Mouse (Mus musculus): ENCODE data around the gene Phip. TPM values are rescaled to one million over a fixed set of nuclear protein-coding genes. Genes with fewer than 3 reads are reported as not detected.

Gene Phip
- 10 to 100 TPM; 25.5 to 32.2 (median 30.5) TPM for total RNA-seq (2022)

GRCm38 (mm10) chr9:82975342-82976215, at the start of gene Phip:
Gene Phip (minus strand): TSS chr9:82975516.
- DNase-seq (ENCODE audit: low spot score), result peak; percentile 90

DNA sequence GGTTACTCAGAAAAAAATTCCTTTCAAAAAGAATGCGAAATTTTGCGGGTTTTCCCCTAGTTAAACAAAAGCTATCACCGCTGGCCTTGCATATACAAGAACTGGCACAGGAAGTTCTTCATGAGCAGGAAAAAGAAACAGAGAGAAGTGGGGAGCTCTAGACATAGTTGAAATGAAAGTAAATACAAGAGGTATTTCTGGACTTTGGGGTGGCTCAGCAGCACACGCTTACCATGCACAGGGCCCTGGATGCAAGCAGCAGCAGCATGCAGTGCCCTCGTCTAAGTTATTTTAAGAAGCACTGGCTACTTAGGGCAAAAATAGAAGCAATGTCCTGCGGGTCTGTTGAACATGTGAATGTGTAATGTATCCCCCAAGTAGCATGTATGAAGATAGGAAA, 48.4 kb upstream of the Phip start:
- DNase-seq (ENCODE audit: low spot score), result peak; percentile 21

DNA sequence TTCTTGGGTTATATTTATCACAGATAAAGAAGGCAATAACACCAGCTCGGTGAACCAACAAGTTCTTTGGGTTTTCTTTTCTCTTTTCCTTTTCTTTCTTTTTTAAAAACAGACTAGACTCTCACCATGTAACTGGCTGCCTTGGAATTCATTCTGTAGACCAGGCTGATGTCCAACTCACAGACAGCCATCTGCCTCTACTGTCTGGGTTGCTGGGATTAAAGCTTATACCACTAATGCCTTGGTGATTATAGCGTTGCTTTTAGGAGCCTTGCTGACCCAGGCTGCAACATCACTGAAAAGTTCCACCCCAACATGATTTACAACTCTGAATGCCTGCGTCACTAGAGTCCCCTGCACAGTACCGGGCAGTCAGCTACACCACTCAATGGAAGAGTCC, 39.2 kb upstream of the Phip start:
- DNase-seq (ENCODE audit: low spot score), result no peak

DNA sequence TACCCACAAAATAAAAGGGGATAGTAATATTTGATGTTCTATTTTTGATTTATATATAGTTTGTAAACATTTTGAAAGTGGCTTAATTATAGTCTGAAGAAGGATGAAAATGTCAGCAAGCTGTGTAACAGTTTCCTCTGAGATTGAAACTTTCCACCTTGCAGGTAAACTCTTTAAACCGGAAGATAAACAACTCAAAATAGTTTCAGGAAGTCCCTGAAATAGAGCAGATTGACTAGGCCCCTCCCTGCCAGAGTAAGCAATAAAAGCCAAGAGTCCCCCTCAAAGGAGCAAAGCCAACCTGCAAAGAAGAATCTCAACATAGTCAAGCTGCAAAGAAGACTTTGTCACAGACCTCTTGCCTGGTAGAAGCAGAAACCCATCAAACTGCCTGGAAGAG, 33.0 kb upstream of the Phip start:
- no peak for DNase-seq (ENCODE audit: low spot score)

DNA sequence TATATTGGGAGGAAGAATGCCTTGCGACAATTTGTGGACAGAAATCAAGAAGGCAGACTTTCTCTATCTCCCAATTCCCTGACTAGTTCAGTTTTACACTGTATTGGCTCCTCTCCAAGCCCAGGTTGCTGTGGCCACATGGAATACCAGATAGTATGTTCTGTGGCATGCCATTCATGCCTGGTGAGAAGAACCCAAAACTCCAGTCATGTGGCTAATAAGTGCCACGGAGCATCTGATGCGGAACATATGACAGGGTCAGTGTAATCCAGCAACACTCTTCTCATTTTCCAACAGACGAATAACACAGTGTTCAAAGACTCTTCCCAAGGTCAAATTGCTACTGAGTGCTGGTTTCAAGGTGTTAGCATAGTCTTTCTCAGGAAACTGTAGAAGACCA, 26.0 kb upstream of the Phip start:
- DNase-seq (ENCODE audit: low spot score), result no peak

DNA sequence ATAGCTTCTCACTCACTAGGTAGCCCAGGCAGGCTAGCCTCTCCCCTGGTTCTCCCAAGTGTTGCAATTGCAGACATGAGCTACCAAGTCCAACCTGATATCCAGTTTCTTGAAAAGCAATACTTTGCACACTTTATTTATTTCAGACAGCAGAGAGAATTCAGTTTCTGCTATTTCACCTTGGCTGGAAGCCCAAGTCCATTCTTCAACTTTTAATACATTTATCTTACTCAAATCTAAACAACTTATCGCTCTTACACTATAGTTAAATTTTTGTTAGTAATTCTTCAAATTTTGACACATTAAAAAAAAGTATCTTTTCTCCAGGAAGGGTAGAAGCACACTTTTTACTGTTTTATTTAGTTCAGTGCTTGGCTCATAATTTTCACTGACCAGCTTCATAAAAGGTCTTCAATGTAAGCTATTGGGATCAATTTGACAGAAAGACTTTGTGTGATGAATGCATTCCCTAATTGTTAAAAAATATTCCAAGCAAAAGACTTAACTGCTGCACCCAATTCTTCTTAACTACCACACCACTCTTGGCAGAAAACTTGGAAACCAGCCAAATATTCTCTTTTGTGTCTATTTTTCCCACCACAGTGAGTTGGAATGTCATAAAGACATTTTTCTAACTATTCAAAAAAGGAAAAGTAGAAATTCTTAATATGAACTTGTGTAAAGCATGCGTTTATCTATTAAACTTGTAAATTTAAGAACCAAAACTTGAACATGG, 22.6 kb upstream of the Phip start:
- no peak for DNase-seq (ENCODE audit: low spot score)

DNA sequence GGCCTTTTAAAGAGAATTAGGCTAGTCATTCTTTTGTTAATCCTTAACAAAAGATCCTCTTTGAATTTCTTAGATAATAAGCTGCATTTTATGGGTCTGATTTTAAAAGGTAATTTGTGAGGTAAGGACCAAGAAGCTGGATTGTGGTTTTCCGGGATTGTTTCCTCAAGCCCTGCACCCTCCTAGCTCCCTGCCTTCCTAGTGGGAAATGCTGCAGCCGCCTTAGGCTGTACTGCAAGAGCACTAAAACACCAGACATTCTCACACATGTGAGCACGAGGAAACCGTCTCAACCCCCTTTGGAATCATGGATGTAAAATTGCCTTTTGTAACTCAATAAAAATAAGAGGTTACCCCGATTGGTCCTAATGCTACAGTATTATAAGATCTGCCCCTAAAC, 1.6 kb upstream of the Phip start:
- DNase-seq (ENCODE audit: low spot score), result peak; percentile 35

- DNase-seq (ENCODE audit: low spot score), result peak; percentile 26
These were observed 903 bp upstream of the Phip start for GRCm38 (mm10) chr9:82976219-82976618.

DNA sequence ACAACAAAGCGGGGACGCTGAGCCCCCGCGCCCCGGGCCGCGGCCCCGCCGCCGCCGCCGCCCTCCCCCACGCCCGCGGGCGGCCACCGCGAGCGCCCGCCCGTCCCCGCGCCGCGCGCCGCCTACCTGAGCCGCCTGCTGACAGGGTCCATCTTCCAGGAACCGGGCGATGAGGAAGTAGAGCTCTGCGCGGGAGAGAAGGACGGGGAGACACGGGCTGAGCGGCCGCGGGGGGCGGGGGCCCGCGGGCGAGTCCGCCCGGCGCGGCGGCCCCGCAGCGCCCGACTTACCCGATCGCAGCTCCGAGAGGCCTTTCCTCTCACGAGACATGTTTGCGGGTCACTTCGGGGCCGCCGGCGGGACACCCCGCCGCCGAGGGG, 364 bp downstream of the Phip start:
- no peak for DNase-seq (ENCODE audit: low spot score)

DNA sequence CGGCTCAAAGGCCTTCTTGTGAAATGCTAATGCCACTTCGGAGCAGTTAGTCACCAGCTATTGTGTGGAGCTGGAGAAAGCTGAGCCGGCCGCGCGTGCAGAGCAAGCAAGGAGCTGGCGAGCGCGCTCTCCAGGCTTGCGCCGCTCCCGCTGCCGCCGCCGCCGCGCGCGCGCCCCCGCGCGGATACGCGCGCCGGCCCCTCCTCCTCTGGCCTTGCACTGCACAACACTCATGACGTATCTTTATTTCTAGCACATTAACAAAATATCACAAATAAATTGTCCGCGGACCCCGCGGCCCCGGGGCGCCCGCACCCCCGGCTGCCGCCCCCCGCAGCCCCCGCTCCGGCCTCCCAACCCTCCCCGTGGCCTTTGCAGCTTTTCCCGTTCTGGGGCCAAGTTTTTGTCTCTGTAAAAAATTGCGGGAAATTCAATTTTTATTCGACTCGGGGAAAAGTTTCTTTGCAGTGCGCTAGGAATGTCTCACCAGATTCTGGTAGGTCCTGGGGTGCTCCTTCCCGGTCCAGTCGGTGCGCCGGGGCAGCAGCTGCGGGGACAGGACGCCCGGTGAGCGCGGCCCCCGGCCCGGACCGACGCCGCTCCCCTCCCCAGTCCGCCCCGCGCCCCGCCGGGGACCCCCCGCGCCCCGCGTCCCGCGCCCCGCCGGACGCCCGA, 992 bp downstream of the Phip start:
- peak; percentile 83 for DNase-seq (ENCODE audit: low spot score)

GRCm38 (mm10) chr9:82973321-82973892, 1.9 kb downstream of the Phip start:
- DNase-seq (ENCODE audit: low spot score), result no peak

DNA sequence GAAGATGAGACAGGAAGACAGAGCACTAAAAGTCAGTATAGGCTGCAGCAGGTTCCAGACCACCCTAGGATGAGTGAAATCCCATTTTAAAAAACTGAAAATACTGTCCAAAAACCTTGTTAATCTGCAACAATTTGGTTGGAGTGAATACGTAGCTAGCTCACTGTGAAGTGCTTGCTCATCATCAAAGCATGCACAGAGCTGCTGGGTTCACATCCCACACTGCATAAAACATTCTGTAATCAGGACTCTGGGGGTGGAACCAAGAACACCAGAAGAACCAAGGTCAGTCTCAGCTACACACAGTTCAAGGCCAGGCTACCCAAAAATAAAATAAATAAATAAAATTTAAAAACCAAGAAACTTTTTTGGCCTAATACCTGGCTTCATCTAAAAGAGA, 3.9 kb downstream of the Phip start:
- DNase-seq (ENCODE audit: low spot score), result peak; percentile 24

DNA sequence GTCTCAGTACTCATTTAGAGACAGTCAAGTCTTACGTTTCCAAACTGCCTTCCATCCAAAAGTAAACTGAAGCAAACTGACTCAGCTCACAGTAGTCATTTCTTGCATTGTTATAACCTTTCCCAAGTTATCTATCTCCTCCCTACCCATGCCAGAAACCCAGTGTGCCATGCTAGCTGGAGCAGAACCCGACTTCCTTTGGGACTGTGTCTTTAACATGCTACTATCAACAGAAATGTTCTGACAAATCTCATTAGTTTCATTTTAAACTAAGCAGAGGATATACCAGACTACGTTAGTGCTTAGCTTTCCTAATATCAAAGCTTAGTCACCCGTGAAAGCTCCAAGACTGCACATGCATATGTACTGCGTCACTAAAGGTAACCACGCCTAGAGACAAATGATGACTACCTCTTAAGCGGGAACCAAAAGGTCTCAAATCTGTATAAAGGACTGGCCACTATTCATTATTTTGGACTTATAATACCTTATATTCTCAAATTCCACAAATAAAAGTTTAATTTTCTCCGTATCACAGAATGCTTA, 8.2 kb downstream of the Phip start:
- peak; percentile 26 for DNase-seq (ENCODE audit: low spot score)

- DNase-seq (ENCODE audit: low spot score), result no peak
These were observed 11.3 kb downstream of the Phip start for GRCm38 (mm10) chr9:82963981-82964380.

GRCm38 (mm10) chr9:82961352-82961751, 14.0 kb downstream of the Phip start:
- DNase-seq (ENCODE audit: low spot score), result no peak

GRCm38 (mm10) chr9:82955267-82955666, 20.0 kb downstream of the Phip start:
- DNase-seq (ENCODE audit: low spot score), result no peak

- no peak for DNase-seq (ENCODE audit: low spot score)
These were observed 23.0 kb downstream of the Phip start for GRCm38 (mm10) chr9:82952330-82952729.

- DNase-seq (ENCODE audit: low spot score), result no peak
These were observed 23.8 kb downstream of the Phip start for GRCm38 (mm10) chr9:82951435-82952004.

DNA sequence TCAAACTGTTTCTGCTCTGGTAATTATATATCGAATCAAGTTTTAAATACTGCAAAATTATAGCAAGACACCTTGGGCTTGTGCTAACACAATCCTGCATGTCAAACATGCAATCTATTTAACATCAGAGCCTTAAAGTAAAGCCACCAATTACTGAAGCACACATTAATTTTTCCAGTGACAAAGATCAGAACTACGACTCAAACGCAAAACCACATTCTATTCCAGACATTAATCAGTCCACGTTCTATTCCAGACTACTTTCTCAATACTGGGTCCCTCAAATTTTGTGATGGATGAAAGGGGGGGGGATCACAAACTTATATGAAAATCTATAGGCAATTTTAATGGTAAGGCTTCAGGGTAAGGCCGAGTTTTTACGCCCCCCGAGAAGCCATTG, 68.1 kb downstream of the Phip start:
- no peak for DNase-seq (ENCODE audit: low spot score)

DNA sequence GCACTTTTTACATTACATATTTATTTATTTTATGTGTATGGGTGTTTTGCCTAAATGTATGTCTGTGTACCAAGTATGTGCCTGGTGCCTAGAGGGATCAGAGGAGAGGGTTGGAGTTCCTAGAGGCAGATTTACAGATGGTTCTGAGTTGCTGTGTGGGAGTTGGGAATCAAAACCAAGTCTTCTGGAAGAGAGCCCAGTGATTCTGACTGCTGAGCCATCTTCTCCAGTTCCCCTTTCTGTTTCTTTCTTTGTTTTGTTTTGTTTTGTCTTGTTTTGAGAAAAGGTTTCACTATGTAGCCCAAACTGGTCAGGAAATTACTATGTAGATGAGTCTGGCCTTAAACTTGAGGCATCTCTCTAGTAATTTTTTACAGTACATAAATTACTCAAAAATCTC, 86.7 kb downstream of the Phip start:
- peak; percentile 8 for DNase-seq (ENCODE audit: low spot score)

- DNase-seq (ENCODE audit: low spot score), result no peak
These were observed 91.1 kb downstream of the Phip start for GRCm38 (mm10) chr9:82884177-82884576.
